Mouse (Mus musculus): Measurements from ENCODE around the gene Nkx2-2.

The Nkx2-2 gene

DNA sequence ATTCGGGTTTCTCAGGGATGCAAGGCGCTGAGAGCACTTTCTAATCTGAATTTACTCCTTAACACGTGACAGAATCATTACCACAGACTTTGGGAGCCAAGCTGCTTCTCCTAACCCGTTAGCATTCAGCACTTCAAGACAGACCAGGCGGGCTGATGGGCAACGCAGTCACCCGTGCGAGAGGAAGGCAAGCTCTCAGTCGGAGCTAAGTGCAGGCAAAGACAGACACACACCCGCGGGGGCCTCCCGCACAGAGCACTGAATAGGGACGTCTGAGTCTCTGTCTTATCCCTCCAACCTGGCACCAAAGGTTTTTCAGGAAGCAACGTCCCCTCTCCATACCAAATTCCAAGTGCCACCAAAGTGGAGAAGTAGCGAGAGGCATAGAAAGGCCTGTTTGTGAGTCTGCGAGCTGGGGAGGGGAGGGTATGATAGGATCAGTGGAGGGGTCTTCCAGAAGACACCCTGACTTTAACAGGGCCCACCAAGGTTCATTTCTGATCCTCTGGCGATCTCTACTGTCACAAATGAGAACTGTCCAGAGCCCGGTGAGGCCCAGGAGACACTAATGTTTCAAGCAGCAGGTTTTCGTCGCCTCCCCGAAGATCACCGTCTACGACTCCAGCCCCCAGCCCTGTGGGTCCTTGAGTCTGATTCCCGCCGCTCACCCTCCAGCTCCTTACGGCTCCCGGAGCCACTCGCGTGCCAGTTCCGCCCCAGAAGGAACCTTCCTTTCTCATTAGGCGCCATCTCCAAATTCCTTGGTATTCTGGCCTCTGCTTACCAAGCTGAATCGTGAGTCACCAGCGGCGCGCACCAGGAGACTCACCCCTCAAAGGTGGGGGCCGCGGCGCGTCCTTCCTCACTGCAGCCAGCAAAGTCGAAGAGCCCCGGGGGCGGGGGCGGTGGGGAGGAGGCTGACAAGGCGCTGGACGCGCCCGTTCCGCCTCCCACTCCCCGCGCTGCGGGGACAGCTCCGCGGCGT lies at the start of gene Nkx2-2:
Gene Nkx2-2 (minus strand): TSS at position 973 of the 985 bp plus-strand sequence.
- DNase-seq (ENCODE audit: low spot score in 2 of 2), result no peak

DNA sequence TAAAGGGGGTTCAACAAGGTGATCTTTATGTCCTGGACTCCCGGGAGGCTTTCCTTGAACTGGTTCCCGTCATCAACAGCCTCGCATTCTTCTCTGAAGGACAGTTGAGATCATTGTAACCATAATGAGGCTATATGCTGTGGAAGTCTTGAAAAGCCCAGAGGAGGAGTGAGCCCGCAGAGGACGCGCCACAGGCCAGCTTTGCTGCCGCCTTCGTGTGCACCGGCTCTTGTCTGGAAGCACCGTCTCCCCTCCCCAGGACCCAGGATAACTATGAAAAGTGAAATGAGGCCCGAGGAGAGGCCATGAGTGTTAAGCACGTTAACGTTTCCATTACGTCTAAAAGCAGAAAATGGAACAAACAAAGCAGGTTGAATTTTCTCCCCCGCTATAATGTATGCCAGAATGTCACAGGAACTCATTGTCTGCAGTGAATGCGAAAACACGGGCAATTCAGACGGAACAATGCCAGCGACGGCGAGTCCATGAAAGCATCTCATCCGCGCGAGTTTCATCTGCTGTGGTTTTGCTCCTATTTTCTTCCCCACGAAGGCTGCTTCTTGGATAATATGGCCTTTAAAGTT lies 41.8 kb upstream of the Nkx2-2 start:
- no peak for DNase-seq (ENCODE audit: low spot score in 2 of 2)

GRCm38 (mm10) chr2:147231175-147231574 lies 37.1 kb upstream of the Nkx2-2 start:
- no peak for DNase-seq (ENCODE audit: low spot score in 2 of 2)

GRCm38 (mm10) chr2:147205076-147205615 lies 11.1 kb upstream of the Nkx2-2 start:
- DNase-seq (ENCODE audit: low spot score in 2 of 2), result no peak

- DNase-seq (ENCODE audit: low spot score in 2 of 2), result no peak
Observed at GRCm38 (mm10) chr2:147194711-147195615, 920 bp upstream of the Nkx2-2 start.

GRCm38 (mm10) chr2:147192731-147193130 lies 1.3 kb downstream of the Nkx2-2 start:
- no peak for DNase-seq (ENCODE audit: low spot score in 2 of 2)

DNA sequence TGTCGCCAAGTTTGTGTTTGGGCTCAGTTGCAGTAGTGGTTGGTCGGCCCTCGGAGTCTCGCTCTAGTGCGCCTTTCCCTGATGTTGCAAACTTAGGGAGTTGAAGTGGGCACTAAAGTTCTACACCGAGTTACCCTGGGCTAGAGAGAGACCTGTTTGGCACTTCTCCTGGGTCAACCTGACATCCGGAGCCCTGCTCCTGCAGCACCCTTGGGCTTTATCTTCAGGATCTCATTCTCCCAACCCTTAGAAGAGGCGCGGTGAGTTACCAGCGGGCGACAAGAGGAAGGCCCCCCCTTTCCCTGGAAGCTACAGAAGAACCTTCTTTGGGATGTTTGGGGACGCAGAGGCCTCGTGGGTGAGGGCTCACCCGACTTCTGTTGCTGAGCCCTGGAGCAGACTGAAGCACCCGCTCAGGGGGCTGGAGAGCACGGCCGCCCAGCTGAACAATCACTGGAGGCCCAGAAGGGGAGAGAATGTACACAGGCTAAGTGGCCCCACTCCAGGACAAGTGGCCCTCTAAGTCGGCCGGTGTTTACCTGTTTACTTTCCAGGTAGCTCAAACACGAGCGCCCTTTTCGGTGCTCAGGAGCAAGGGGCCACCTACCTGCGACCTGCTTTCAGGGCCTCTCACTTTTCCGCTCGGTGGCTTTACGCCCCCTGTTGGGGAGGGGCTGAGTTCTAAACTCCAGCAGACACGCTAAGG lies 3.6 kb downstream of the Nkx2-2 start:
- DNase-seq (ENCODE audit: low spot score in 2 of 2), result no peak

DNA sequence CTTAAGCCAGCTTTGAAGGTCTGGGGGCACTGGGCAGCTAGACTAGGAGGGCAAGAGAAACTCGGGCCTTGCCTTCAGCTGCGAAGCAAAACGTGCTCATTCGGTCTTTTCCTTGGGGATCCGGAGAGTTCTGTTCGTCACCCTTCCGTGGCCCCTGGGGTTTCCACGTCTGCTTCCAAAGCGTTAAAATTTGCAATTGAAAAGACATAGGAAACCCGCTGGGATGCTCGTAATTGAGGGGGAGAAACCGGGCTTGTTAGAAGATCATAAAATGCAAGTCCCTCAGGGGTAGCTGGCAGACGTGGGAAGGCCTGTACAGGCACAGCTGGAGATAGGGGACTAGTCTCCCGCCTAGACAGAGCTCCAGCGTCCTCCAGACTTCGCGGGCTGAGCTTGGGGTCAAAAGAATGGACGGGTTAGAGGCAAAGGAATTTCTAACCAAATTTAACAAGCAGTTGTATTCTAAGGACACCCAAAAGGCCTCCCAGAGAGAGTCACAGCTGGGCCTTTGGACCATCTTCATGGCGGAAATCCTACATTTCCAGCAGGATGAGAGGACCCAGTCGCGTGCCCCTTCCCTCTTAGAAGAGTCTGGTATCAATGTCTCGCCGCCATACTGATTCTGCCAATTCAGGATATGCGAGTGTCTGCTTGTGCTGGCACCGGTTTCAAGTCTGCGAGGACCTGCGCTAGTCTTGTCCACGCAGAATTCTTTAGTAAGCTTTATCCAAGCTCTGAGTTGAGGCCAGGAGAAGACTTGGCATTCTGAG lies 4.3 kb downstream of the Nkx2-2 start:
- no peak for DNase-seq (ENCODE audit: low spot score in 2 of 2)

DNA sequence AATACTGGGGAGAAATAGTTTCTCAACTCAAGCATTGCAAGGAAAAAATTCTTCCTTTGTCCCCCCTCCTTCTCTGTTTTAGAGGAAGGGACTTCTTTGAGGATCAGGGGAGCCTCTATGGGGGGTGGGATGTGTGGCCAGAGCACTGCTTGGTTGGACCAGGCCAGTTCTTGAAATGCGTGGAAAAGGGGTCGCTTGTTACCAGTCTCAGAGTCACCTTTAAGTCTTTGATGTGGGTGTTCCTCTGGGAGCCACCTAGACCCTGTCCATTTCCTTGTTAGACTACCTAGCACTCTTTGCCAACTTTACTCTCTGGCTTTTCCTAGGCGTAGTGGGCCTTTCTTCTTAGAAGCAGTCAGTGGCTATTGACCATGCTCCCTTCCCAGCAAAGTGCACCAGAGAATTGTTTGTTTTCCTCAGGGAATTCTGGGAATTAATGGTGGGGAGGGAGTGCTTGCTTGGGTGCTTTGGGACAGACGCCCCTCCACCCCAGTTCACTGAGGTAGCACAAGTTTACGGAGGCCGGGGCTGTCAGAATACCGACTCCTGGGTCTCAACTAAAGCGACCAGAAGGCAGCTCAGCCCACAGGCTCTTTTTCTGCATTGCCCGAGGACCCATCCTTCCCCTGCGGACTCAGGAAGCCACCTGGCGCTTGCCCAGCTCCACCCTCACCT lies 5.0 kb downstream of the Nkx2-2 start:
- no peak for DNase-seq (ENCODE audit: low spot score in 2 of 2)

GRCm38 (mm10) chr2:147188074-147188700 lies 5.9 kb downstream of the Nkx2-2 start:
- no peak for DNase-seq (ENCODE audit: low spot score in 2 of 2)

- DNase-seq (ENCODE audit: low spot score in 2 of 2), result no peak
Observed at GRCm38 (mm10) chr2:147187061-147187870, 6.8 kb downstream of the Nkx2-2 start.

DNA sequence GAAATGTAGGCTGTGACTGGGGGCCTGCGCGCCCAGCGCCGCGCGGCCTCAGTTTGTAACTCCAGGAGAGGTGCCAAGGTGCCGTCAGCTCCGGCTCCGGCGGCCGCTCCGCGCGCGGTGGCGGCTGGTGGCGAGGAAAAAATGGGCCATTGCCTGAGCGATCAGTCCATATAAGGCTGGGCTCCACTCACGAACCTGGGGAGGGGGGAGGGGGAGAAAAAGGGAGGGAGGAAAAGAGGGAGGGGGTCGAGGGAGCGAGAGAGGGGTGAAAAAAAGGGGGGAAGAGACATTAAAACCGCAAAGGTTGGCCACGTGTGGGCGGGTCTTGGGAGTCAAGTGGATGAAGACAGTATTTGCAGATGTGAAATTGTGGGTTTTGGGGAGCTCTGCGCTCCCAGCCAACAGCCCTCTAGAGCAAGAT lies 7.8 kb downstream of the Nkx2-2 start:
- DNase-seq (ENCODE audit: low spot score in 2 of 2), result no peak

- no peak for DNase-seq (ENCODE audit: low spot score in 2 of 2)
Observed at GRCm38 (mm10) chr2:147185561-147185960, 8.5 kb downstream of the Nkx2-2 start.

DNA sequence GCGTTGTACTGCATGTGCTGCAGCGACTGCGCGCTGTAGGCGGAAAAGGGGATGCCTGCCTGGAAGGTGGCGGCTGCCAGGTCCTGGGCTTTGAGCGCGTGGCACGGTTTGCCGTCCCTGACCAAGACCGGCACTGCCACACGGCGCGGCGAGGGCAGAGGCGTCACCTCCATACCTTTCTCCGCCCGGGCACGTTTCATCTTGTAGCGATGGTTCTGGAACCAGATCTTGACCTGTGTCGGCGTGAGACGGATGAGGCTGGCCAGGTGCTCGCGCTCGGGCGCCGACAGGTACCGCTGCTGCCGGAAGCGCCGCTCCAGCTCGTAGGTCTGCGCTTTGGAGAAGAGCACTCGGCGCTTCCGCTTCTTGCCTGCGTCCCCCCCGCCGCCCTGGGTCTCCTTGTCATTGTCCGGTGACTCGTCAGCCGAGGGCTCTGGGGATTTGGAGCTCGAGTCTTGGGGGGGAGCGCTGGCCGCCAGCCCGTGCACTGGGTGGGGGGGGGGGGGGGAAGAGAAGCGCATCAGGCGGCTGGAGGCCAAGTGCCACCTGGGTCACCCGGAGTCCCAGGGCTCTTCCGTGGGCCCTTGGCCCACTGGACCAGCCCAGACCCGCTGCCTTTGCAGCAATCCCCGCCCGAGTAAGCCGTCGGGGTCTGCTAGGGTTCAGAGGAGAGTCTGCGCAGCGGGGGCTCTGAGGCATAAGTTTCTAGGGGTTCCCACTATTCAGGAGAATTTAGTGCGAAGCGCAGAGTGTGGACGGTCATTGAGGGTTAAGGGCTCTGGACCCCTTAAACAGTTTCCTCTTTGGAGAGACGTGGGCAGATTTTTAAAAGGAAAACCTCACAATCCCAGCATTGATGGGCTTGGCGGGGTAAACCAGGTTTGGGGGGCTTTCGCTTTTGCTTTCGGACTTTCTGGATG lies 9.7 kb downstream of the Nkx2-2 start:
- no peak for DNase-seq (ENCODE audit: low spot score in 2 of 2)

GRCm38 (mm10) chr2:147183521-147183920 lies 10.5 kb downstream of the Nkx2-2 start:
- DNase-seq (ENCODE audit: low spot score in 2 of 2), result no peak

DNA sequence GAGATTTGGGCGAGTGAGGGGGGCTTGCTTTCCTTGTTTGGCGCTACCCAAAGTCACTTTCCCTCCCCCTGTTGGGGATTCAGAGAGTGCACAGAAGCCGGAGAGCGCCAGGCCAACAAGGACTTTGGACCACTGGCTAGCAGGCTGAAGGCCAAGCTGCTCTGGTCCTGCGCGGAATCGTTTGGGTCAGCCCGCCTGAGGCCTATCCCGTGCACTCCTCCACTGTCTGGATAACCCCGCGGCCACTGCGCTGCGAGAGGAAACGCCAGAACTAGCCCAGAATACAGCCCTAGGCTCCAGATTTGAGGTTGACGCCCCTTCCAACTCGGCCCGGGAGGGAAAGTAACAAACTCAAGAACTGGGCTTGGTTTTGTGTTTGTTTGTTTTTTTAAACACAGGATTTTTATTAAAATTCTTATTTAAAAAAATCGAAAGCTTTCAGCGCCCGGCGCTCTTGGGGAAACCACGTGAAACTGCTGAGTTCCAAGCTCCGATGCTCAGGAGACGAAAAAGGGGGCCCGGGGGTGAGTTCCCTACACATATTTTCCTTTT lies 11.3 kb downstream of the Nkx2-2 start:
- no peak for DNase-seq (ENCODE audit: low spot score in 2 of 2)
